Mouse (Mus musculus) CH12.LX (cell line): ENCODE measurements at regions not wholly inside any gene's neighbourhood (a gene's known extent, or its start where the extent isn't known, plus 50 kb on each side); places are given as distances from the start of the nearest gene placed in this dataset.

ENCODE experiments used
- DNase-seq: peaks from one replicate; pipeline ENCODE4 v3.0.0-alpha.2; 2013; ENCODE audit errors: extremely low read depth
- H3K27ac ChIP-seq: 2 replicates; pipeline ENCODE4 v1.5.1; 2012; ENCODE audit warnings: low read depth, mild to moderate bottlenecking, control low read depth, moderate library complexity; ENCODE audit not compliant: insufficient read depth
- H3K27me3 ChIP-seq: replicated peaks from 2 replicates; pipeline ENCODE3; 2012; ENCODE audit warnings: inconsistent platforms
- H3K36me3 ChIP-seq, 2 experiments: replicated peaks in 1 of 2; 2 replicates each; pipeline versions ENCODE3 to v1.6.1; 2012; ENCODE audit warnings: inconsistent platforms in 1 of 2, low read length in 1 of 2, mild to moderate bottlenecking in 1 of 2, mixed read lengths in 1 of 2, moderate library complexity in 1 of 2; ENCODE audit not compliant: control insufficient read depth in 1 of 2, insufficient read depth in 1 of 2
- H3K4me1 ChIP-seq, 2 experiments: 2 replicates each; pipeline ENCODE4 v1.6.1; 2012; ENCODE audit warnings: inconsistent platforms in 1 of 2, moderate library complexity in 1 of 2; ENCODE audit not compliant: insufficient read depth in 2 of 2, control insufficient read depth in 1 of 2
- H3K4me2 ChIP-seq: 2 replicates; pipeline ENCODE4 v1.6.1; 2012; ENCODE audit warnings: low read depth, mild to moderate bottlenecking, control low read depth; ENCODE audit not compliant: poor library complexity, insufficient read depth, severe bottlenecking
- H3K4me3 ChIP-seq, 3 experiments: fragments of 150-350 bp in 1 of 3; sonication (generic) in 1 of 3; replicated peaks in 1 of 3; 2 replicates each; pipeline versions ENCODE3 to v1.5.1; 2011 to 2012; ENCODE audit warnings: low read depth in 2 of 3, low read length in 2 of 3, mild to moderate bottlenecking in 2 of 3, moderate library complexity in 2 of 3, control low read depth in 1 of 3, improper control_type of control experiment in 1 of 3, inconsistent platforms in 1 of 3, mixed read lengths in 1 of 3; ENCODE audit not compliant: poor library complexity in 1 of 3
- H3K79me2 ChIP-seq: replicated peaks from 2 replicates; pipeline ENCODE4 v1.6.1; 2012; ENCODE audit warnings: mild to moderate bottlenecking, moderate library complexity; ENCODE audit not compliant: control insufficient read depth, poor library complexity, insufficient read depth, severe bottlenecking; ENCODE audit errors: extremely low read depth
- H3K9ac ChIP-seq: 2 replicates; pipeline ENCODE4 v1.6.1; 2012; ENCODE audit warnings: low read depth, mild to moderate bottlenecking, control low read depth, moderate library complexity; ENCODE audit not compliant: insufficient read depth
- H3K9me3 ChIP-seq: replicated peaks from 2 replicates; pipeline ENCODE3; 2012; ENCODE audit warnings: low read length, inconsistent platforms, mixed read lengths
- CHD2 ChIP-seq: IDR thresholded peaks from 2 replicates; pipeline ENCODE4 v1.6.1; 2011; ENCODE audit warnings: low read length, improper control_type of control experiment
- E2F4 ChIP-seq: IDR thresholded peaks from 2 replicates; pipeline ENCODE4 v1.6.1; 2011; ENCODE audit warnings: low read depth, low read length, improper control_type of control experiment; ENCODE audit not compliant: insufficient replicate concordance
- ELF1 ChIP-seq: IDR thresholded peaks from 2 replicates; pipeline ENCODE4 v1.6.1; 2014; ENCODE audit warnings: low read depth, mild to moderate bottlenecking, inconsistent platforms, low read length, improper control_type of control experiment
- ETS1 ChIP-seq: conservative IDR thresholded peaks from 2 replicates; pipeline ENCODE4 v1.6.1; 2012; ENCODE audit warnings: low read depth, mild to moderate bottlenecking, inconsistent platforms, low read length, improper control_type of control experiment, moderate library complexity
- HCFC1 ChIP-seq: IDR thresholded peaks from 2 replicates; pipeline ENCODE4 v1.6.1; 2012; ENCODE audit warnings: low read depth, mild to moderate bottlenecking, inconsistent platforms, low read length, improper control_type of control experiment
- IRF4 ChIP-seq: IDR thresholded peaks from 2 replicates; pipeline ENCODE4 v1.6.1; 2014; ENCODE audit warnings: low read depth, mild to moderate bottlenecking, inconsistent platforms, low read length, improper control_type of control experiment
- JUN ChIP-seq: IDR thresholded peaks from 2 replicates; pipeline ENCODE4 v1.6.1; 2011; ENCODE audit warnings: low read depth, mild to moderate bottlenecking, low read length, improper control_type of control experiment, moderate library complexity; ENCODE audit not compliant: insufficient read depth
- JUND ChIP-seq: conservative IDR thresholded peaks from 2 replicates; pipeline ENCODE4 v1.6.1; 2011; ENCODE audit warnings: low read depth, low read length, improper control_type of control experiment
- MAFK ChIP-seq: IDR thresholded peaks from 2 replicates; pipeline ENCODE4 v1.6.1; 2011; ENCODE audit warnings: low read length, improper control_type of control experiment; ENCODE audit not compliant: insufficient replicate concordance
- MAX ChIP-seq: IDR thresholded peaks from 2 replicates; pipeline ENCODE4 v1.6.1; 2011; ENCODE audit warnings: low read length, improper control_type of control experiment
- MAZ ChIP-seq: IDR thresholded peaks from 2 replicates; pipeline ENCODE4 v1.6.1; 2012; ENCODE audit warnings: low read depth, mild to moderate bottlenecking, inconsistent platforms, low read length, improper control_type of control experiment, moderate library complexity
- MXI1 ChIP-seq: IDR thresholded peaks from 2 replicates; pipeline ENCODE4 v1.6.1; 2011; ENCODE audit warnings: mild to moderate bottlenecking, low read depth, low read length, improper control_type of control experiment
- MYC ChIP-seq: IDR thresholded peaks from 2 replicates; pipeline ENCODE4 v1.6.1; 2011; ENCODE audit warnings: low read depth, mild to moderate bottlenecking, improper control_type of control experiment, low read length
- NELFE ChIP-seq: IDR thresholded peaks from 2 replicates; pipeline ENCODE4 v1.6.1; 2011; ENCODE audit warnings: low read depth, low read length, improper control_type of control experiment
- NRF1 ChIP-seq: IDR thresholded peaks from 2 replicates; pipeline ENCODE4 v1.6.1; 2014; ENCODE audit warnings: low read depth, mild to moderate bottlenecking, inconsistent platforms, low read length, improper control_type of control experiment, moderate library complexity
- RAD21 ChIP-seq: IDR thresholded peaks from 2 replicates; pipeline ENCODE4 v1.6.1; 2011; ENCODE audit warnings: low read depth, mild to moderate bottlenecking, low read length, improper control_type of control experiment, moderate library complexity
- RCOR1 ChIP-seq: conservative IDR thresholded peaks from 2 replicates; pipeline ENCODE4 v1.6.1; 2012; ENCODE audit warnings: low read depth, mild to moderate bottlenecking, inconsistent platforms, low read length, improper control_type of control experiment
- SMC3 ChIP-seq: IDR thresholded peaks from 2 replicates; pipeline ENCODE4 v1.6.1; 2011; ENCODE audit warnings: low read depth, low read length, improper control_type of control experiment
- TBP ChIP-seq: conservative IDR thresholded peaks from 2 replicates; pipeline ENCODE4 v1.6.1; 2011; ENCODE audit warnings: low read depth, low read length, improper control_type of control experiment
- UBTF ChIP-seq: IDR thresholded peaks from 2 replicates; pipeline ENCODE4 v1.6.1; 2012; ENCODE audit warnings: low read depth, mild to moderate bottlenecking, inconsistent platforms, low read length, improper control_type of control experiment, moderate library complexity
- ZC3H11A ChIP-seq: IDR thresholded peaks from 2 replicates; pipeline ENCODE4 v1.6.1; 2012; ENCODE audit warnings: low read depth, mild to moderate bottlenecking, inconsistent platforms, low read length, improper control_type of control experiment
- ZKSCAN1 ChIP-seq: IDR thresholded peaks from 2 replicates; pipeline ENCODE4 v1.6.1; 2012; ENCODE audit warnings: low read depth, inconsistent platforms, low read length, improper control_type of control experiment, borderline replicate concordance
- ZMIZ1 ChIP-seq: IDR thresholded peaks from 2 replicates; pipeline ENCODE4 v1.6.1; 2012; ENCODE audit warnings: low read depth, mild to moderate bottlenecking, inconsistent platforms, low read length, improper control_type of control experiment
- ZNF384 ChIP-seq: IDR thresholded peaks from 2 replicates; pipeline ENCODE4 v1.6.1; 2012; ENCODE audit warnings: low read depth, low read length, improper control_type of control experiment, inconsistent platforms
- dilution Hi-C: fragments of 300-500 bp; cut with MboI; formaldehyde crosslinking; loops from 2 replicates; pipeline ENCODE4 v1.14.3; 2020; ENCODE audit warnings: low sequenced_read_pairs; ENCODE audit not compliant: extremely low pct_unique_long_range_greater_than_20kb, extremely low pct_ligation_motif_present
- in situ Hi-C: fragments of 300-500 bp; cut with MboI; formaldehyde crosslinking; loops from 3 replicates; pipeline ENCODE4 v1.14.3; 2019; ENCODE audit warnings: low sequenced_read_pairs, low pct_ligation_motif_present, low pct_unique_long_range_greater_than_20kb, mixed read lengths

GRCm38 (mm10) chr10:67651386-67651785 is 102.6 kb upstream of the Ado start:
- DNase-seq: no peak
- Histone ChIP-seq H3K4me2 (no peak overlapping the region), H3K27ac (no peak overlapping the region), H3K4me1 (peaks cover 9 to 41% of the 10 kb centered on the region in 2 experiments), H3K36me3 (peaks cover 0 to 4% of the 10 kb centered on the region in 2 experiments), H3K4me3 (no peak overlapping the region), H3K9ac (no peak overlapping the region), H3K9me3 (peaks cover 3% of the 10 kb centered on the region), H3K27me3 (no peaks in the 10 kb centered on the region), H3K79me2 (no peaks in the 10 kb centered on the region)
- in situ Hi-C loops (no loop called here), dilution Hi-C loops (no loop called here)
- TF ChIP-seq ETS1: no peak
- no peak for TF ChIP-seq ZKSCAN1
- no peak for TF ChIP-seq JUN
- no peak for TF ChIP-seq ZC3H11A
- no peak for TF ChIP-seq E2F4
- no peak for TF ChIP-seq JUND
- no peak for TF ChIP-seq HCFC1
- no peak for TF ChIP-seq SMC3
- no peak for TF ChIP-seq MAFK
- TF ChIP-seq CHD2: no peak
- no peak for TF ChIP-seq MYC
- no peak for TF ChIP-seq NELFE
- TF ChIP-seq MAX: no peak
- TF ChIP-seq MAZ: no peak

- H3K4me1 ChIP-seq: peaks cover 9 to 54% of the 10 kb centered on the region in 2 experiments
- no peaks in the 10 kb centered on the region for H3K79me2 ChIP-seq
- no peak for TF ChIP-seq MAX
- no peak for TF ChIP-seq ZC3H11A
- TF ChIP-seq RAD21: no peak
- no peak for TF ChIP-seq E2F4
- TF ChIP-seq UBTF: no peak
- TF ChIP-seq NRF1: no peak
- no peak for TF ChIP-seq RCOR1
- TF ChIP-seq MXI1: peak; percentile 10; the same call in 1 of the 2 replicates
- no peak for TF ChIP-seq ELF1
- 0 out of 2 replicates have a peak, but pooled peaks have one; percentile 11 for TF ChIP-seq IRF4
- no peak for TF ChIP-seq TBP
- TF ChIP-seq MAFK: no peak
- peak; percentile 22; the same call in 1 of the 2 replicates for TF ChIP-seq ETS1
- peak; percentile 99 for TF ChIP-seq ZNF384
- TF ChIP-seq SMC3: no peak
- no peak for TF ChIP-seq ZMIZ1
- peak overlapping the region; percentile 62 for H3K4me2 ChIP-seq
- peak; percentile 80 for DNase-seq
- H3K9ac ChIP-seq: peak overlapping the region; percentile 66
- peaks cover 3% of the 10 kb centered on the region for H3K9me3 ChIP-seq
- peak overlapping the region; percentile 52 to 77 (median 60) for H3K4me3 ChIP-seq
- H3K27me3 ChIP-seq: no peaks in the 10 kb centered on the region
- dilution Hi-C loops (no loop called here), in situ Hi-C loops (loop anchor here (10.0 kb wide), 1 partner anchor 103 kb away; the partner anchor contains the start of gene Ado)
- peak overlapping the region; percentile 23; the same call in 1 of the 2 replicates for H3K27ac ChIP-seq
- H3K36me3 ChIP-seq: peaks cover 0 to 4% of the 10 kb centered on the region in 2 experiments
Observed at GRCm38 (mm10) chr10:67647777-67648727, 99.3 kb upstream of the Ado start.
